Mouse (Mus musculus) T-cell, adult 2 months (primary cell): Measurements from ENCODE around the gene Tmco3.
A peak's percentile ranks its signal among the peaks of the same experiment; 100 is the strongest.

Experiments used
- DNase-seq: peaks from one replicate; pipeline ENCODE4 v3.0.0; 2022; ENCODE audit warnings: low spot score

Tmco3 gene

GRCm38 (mm10) chr8:13287692-13288623, at the start of gene Tmco3, which contains the start of gene Dcun1d2:
Gene Tmco3 (plus strand): TSS chr8:13288190.
Gene Dcun1d2 (minus strand): TSS chr8:13288131.
- peak; percentile 95 for DNase-seq

- DNase-seq, result no peak
Measured at GRCm38 (mm10) chr8:13240055-13240454, 47.9 kb upstream of the Tmco3 start.

GRCm38 (mm10) chr8:13240691-13241090, 47.3 kb upstream of the Tmco3 start:
- DNase-seq, result no peak

GRCm38 (mm10) chr8:13242985-13243870, 44.8 kb upstream of the Tmco3 start:
- DNase-seq, result no peak

DNA sequence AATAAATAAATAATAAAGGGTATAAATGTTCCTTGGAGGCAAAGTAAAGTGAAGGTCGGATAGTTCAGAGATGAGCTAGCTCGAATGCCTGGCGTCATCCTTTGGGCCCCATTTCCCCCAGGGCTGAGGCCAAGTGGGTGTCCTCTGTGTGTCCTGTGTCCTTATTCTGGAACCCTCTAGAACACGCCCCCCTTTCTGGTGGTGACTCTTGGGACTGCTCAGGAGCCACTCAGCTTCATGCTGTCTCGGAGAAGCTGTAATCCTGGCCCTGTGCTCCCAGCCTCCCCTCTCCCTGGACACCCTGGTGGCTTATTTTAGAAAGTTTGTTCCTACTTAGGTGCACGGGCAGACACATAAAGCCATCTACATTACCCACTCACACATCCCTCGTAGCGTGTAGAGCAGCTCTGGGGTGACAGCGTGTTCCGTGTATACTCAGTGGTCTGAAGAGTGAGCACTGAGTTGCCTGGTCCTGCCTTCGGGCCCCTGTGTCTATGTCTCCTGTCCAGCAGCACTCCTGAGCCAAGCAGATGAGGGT, 43.6 kb upstream of the Tmco3 start:
- no peak for DNase-seq

DNA sequence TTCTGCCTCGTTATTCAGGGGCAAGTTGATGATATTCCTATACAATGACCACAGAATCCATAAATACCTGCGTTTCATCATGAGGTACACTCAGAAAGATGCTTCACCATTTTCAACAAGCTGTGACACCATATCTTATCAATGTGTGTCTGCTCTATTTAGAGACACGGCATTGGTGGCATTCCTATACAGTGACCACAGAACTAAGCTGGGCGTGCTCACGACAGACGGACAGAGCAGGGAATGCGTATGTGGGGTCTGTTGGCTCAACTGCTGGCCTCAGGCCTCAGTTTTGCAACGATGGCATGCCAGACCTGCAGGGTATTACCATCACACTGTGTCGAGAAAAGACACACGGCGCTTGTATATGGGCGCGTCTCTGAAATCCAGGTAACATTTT, 35.2 kb upstream of the Tmco3 start:
- DNase-seq, result no peak

DNA sequence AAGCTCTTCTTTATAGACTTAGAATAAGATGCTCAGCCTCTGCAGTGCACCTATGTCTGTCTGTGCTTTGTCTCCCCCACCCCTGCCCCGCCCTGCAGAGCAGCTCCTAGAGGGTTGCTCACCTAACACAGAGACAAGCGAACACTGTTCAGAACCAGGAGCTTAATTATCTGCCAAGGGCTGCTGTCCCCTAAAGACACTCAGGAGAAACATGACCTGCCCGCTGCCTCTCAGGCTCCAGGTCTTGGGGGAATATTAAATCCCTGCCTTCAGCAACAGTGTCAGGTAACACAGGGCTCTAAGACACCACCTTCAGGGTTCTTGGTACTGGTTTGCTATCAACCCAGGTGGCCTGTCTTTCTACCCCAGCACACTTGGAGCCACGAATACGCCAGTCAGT, 34.6 kb upstream of the Tmco3 start:
- no peak for DNase-seq

DNA sequence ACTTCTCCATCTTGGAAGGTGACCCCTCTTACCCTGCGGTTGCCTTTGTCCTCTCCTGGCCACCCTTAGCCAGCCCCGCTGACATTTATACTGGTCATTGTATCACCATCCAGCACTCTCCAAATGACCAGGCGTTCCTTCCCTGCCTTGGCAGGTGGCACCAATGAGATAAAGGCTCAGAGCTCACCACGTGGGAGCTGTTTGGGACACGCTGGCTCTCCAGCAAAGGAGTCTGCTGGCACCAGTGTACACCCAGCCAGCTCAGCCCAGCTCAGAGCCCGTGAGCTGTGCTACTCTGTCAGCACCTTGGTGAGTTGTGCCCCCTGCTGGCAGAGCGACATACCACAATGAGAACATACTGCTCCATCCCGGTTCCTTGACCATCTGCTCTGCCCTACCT, 34.0 kb upstream of the Tmco3 start, which contains the start of gene Adprhl1:
TSS of gene Adprhl1 (minus strand) at position 144 of the 400 bp plus-strand sequence.
- DNase-seq, result peak; percentile 45

DNA sequence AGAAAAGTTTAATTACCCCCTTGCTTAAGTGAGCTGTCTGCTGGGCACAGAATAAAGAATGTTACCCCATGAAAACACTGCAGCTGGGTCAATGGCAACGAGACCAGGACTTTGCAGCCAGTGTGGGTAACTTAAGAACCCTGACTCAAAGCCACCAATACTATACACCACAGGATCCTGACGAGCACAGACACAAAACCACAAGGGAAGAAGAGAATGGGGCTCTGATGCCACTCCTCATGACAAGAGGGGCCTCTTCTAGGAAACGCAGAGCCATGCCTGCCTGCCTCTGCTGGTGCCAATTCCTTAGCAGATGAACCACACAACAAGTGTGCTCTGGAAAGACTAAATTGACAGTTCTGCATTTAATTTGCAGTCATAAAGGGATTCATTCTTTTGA, 24.6 kb upstream of the Tmco3 start:
- DNase-seq, result no peak

DNA sequence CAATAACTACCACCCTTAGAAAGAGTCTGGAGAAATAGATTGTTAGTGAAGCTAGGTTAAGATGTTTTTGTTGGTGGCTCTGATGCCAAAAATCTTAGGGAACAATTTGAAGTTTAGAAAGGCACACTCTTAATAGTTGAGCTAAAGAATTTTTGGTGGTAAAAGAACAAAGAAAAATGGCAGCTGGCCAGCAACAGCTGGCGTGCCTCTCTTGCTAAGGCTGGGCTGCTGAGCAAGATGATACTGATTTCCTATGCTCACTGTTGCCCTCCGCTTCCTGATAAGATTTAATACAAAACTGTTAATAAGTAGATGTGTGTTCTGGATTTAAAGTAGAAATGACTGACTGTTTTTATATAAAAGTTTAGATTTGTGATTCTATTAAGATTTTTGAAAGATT, 20.4 kb upstream of the Tmco3 start:
- DNase-seq, result no peak

GRCm38 (mm10) chr8:13272834-13273233, 15.2 kb upstream of the Tmco3 start:
- no peak for DNase-seq

GRCm38 (mm10) chr8:13276941-13277447, 11.0 kb upstream of the Tmco3 start:
- DNase-seq, result no peak

GRCm38 (mm10) chr8:13283200-13283599, 4.8 kb upstream of the Tmco3 start:
- no peak for DNase-seq

- peak; percentile 81 for DNase-seq
Measured at GRCm38 (mm10) chr8:13287304-13287691, 692 bp upstream of the Tmco3 start.

GRCm38 (mm10) chr8:13288646-13289045, 656 bp downstream of the Tmco3 start:
- no peak for DNase-seq

- peak; percentile 65 for DNase-seq
Measured at GRCm38 (mm10) chr8:13292364-13292763, 4.4 kb downstream of the Tmco3 start.

DNA sequence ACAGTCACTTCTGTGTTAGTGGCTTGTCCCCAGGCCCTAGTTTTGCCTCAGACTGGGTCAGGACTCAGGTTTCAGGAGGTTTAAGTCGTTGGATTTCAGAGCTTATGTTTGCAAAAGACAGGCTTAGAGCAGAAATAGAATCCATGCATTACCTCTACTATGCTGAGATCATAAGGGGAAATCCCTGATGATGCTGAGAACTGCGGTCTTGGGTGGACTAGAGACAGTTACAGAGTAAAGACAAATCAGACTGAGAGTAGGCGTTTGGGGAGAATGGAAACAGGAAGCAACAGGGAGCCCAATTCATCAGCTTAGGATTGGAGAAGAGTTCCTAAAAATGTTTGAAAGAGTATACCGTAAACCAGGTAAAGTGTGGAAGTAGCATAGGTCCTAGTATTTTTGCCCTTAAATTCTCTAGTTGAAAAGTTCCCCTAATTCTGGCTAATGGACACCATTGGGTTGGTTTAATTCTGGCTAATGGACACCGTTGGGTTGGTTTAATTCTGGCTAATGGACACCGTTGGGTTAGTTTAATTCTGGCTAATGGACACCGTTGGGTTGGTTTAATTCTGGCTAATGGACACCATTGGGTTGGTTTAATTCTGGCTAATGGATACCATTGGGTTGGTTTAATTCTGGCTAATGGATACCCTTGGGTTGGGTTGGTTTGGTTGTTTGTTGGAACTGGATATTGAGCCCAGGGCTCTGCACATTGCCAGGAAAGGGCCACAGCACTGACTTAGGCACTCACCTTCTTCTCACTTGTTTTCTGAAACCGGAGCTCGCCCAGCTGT, 5.9 kb downstream of the Tmco3 start:
- no peak for DNase-seq

- DNase-seq, result no peak
Measured at GRCm38 (mm10) chr8:13299571-13299970, 11.6 kb downstream of the Tmco3 start.

- DNase-seq, result no peak
Measured at GRCm38 (mm10) chr8:13301036-13301435, 13.0 kb downstream of the Tmco3 start.

- no peak for DNase-seq
Measured at GRCm38 (mm10) chr8:13305459-13305858, 17.5 kb downstream of the Tmco3 start.

- no peak for DNase-seq
Measured at GRCm38 (mm10) chr8:13305884-13306283, 17.9 kb downstream of the Tmco3 start.
